Mouse (Mus musculus) heart, embryonic 15.5 days (tissue): Measurements from ENCODE around the gene Tbx2. TPM values are rescaled to one million over a fixed set of nuclear protein-coding genes. Genes with fewer than 3 reads are reported as not detected.

Source experiments
- ATAC-seq: fragments of 200-750 bp; cut with Nextera tagmentation; replicated peaks from 2 replicates; pipeline ENCODE4 v1.8.0; 2017; ENCODE audit warnings: low read depth, moderate TSS enrichment; ENCODE audit not compliant: insufficient number of reproducible peaks, insufficient read depth, low FRiP score
- H3K27ac ChIP-seq: fragments of 300-500 bp; sonication (generic); 2 replicates; pipeline ENCODE4 v1.5.1; 2015; ENCODE audit warnings: mild to moderate bottlenecking, inconsistent platforms
- H3K27me3 ChIP-seq: fragments of 300-500 bp; sonication (generic); 2 replicates; pipeline ENCODE4 v1.6.1; 2015; ENCODE audit warnings: inconsistent platforms
- H3K36me3 ChIP-seq: fragments of 300-500 bp; sonication (generic); 2 replicates; pipeline ENCODE4 v1.6.1; 2015; ENCODE audit warnings: mild to moderate bottlenecking, inconsistent platforms
- H3K4me1 ChIP-seq: fragments of 300-500 bp; sonication (generic); replicated peaks from 2 replicates; pipeline ENCODE4 v1.6.1; 2015; ENCODE audit warnings: inconsistent platforms
- H3K4me2 ChIP-seq: fragments of 300-500 bp; sonication (generic); 2 replicates; pipeline ENCODE4 v1.6.1; 2015; ENCODE audit warnings: inconsistent platforms, mild to moderate bottlenecking, moderate library complexity
- H3K4me3 ChIP-seq: fragments of 300-500 bp; sonication (generic); 2 replicates; pipeline ENCODE4 v1.5.1; 2015; ENCODE audit warnings: mild to moderate bottlenecking, inconsistent platforms
- H3K9ac ChIP-seq: fragments of 300-500 bp; sonication (generic); 2 replicates; pipeline ENCODE4 v1.6.1; 2015; ENCODE audit warnings: mild to moderate bottlenecking, inconsistent platforms
- H3K9me3 ChIP-seq: fragments of 300-500 bp; sonication (generic); replicated peaks from 2 replicates; pipeline ENCODE4 v1.6.1; 2016; ENCODE audit warnings: inconsistent platforms
- WGBS: fragments of 180-500 bp; shearing (Covaris S2); methylation state at CpG from one replicate; pipeline ENCODE4 v1.1.7; 2015; ENCODE audit warnings: mixed read lengths; 5-methylcytosine and 5-hydroxymethylcytosine counted together
- polyA plus RNA-seq: library from polyadenylated mRNA; unstranded; fragments of >200 nt; fragmentation: Nextera tagmentation; extraction: Ambion mirVana; gene quantifications from 2 replicates; pipeline ENCODE4 v1.2.1, GENCODE M21; 2015

Tbx2 gene
- polyA plus RNA-seq, 1 experiment from 2014 or later = 2.6 TPM

GRCm38 (mm10) chr11:85890563-85890845 lies 58.2 kb downstream of the Tbx2 start:
- H3K9ac ChIP-seq = no peak overlapping the region
- no peak for ATAC-seq
- H3K27me3 ChIP-seq = peaks cover 94% of the 10 kb centered on the region
- no peaks in the 10 kb centered on the region for H3K36me3 ChIP-seq
- WGBS = 7% methylated on average over 13 of the region's 13 CpGs
- no peak overlapping the region for H3K27ac ChIP-seq
- peaks cover 29% of the 10 kb centered on the region for H3K4me1 ChIP-seq
- peak overlapping the region; percentile 35 for H3K4me3 ChIP-seq
- no peaks in the 10 kb centered on the region for H3K9me3 ChIP-seq
- no peak overlapping the region for H3K4me2 ChIP-seq

GRCm38 (mm10) chr11:85891010-85891691 lies 58.8 kb downstream of the Tbx2 start:
- H3K36me3 ChIP-seq = no peaks in the 10 kb centered on the region
- H3K4me2 ChIP-seq = no peak overlapping the region
- ATAC-seq = no peak
- H3K27me3 ChIP-seq = peaks cover 94% of the 10 kb centered on the region
- no peaks in the 10 kb centered on the region for H3K9me3 ChIP-seq
- peak overlapping the region; percentile 35 for H3K4me3 ChIP-seq
- no peak overlapping the region for H3K9ac ChIP-seq
- no peak overlapping the region for H3K27ac ChIP-seq
- WGBS = 9% methylated on average over 12 of the region's 13 CpGs
- peaks cover 29% of the 10 kb centered on the region for H3K4me1 ChIP-seq

Other genes with a start within 250 kb of the Tbx2 start
- not detected in 2 replicates for gene Gm11444, start 17.8 kb downstream of the Tbx2 start, polyA plus RNA-seq
- 1.6 and 4.4 TPM in 2 replicates for gene Tbx4, start 53.9 kb downstream of the Tbx2 start, polyA plus RNA-seq